Mouse (Mus musculus): ENCODE data around the gene Nfia. TPM values are rescaled to one million over a fixed set of nuclear protein-coding genes. Genes with fewer than 3 reads are reported as not detected.

Nfia gene
- polyA plus RNA-seq, 1 experiment from 2014 or later = 15.9 TPM

DNA sequence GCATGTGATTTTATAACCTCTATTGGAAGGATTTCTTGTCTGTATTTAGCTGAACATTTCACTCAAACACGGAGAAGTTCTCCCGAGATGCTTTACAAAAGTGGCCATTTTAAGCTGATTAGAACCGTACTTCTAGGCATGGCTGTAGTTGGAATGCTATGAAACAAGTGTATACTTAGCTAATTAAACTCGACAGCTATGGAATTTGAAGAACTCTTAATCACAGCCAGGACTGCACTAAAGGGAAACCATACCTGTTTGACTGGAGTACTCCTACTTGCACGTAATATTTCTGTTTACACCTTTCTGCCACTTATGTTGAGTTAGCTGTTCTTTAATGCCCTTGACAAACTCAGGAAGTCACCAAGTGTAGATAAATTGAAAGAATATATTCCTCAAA is 79.2 kb downstream of the Nfia start:
- no peak for ATAC-seq
- 58% methylated on average over 5 of the region's 5 CpGs for WGBS
- H3K4me3 ChIP-seq (ENCODE audit: low read depth, low read length) = no peak overlapping the region
- TF ChIP-seq CTCF (IDR thresholded peaks at IDR 0.05; ENCODE audit: low read depth) = no peak
- no peaks in the 10 kb centered on the region for H3K4me1 ChIP-seq (replicated peaks; ENCODE audit: control insufficient read depth, insufficient read depth, low read length)
- no peaks in the 10 kb centered on the region for H3K9me3 ChIP-seq (ENCODE audit: control insufficient read depth)
- no peak overlapping the region for H3K4me2 ChIP-seq (replicated peaks; ENCODE audit: low read depth)
- H3K36me3 ChIP-seq (ENCODE audit: control insufficient read depth, insufficient read depth) = no peaks in the 10 kb centered on the region
- H3K27me3 ChIP-seq (replicated peaks; ENCODE audit: control insufficient read depth, insufficient read depth, low read length) = no peaks in the 10 kb centered on the region
- no peak overlapping the region for H3K9ac ChIP-seq (ENCODE audit: low read depth, low read length)
- no peak overlapping the region for H3K27ac ChIP-seq (ENCODE audit: low read depth, low read length)

- 94% methylated on average over 2 of the region's 2 CpGs for whole genome bisulfite sequencing
Observed at GRCm38 (mm10) chr4:97852626-97853025, 80.1 kb downstream of the Nfia start.

DNA sequence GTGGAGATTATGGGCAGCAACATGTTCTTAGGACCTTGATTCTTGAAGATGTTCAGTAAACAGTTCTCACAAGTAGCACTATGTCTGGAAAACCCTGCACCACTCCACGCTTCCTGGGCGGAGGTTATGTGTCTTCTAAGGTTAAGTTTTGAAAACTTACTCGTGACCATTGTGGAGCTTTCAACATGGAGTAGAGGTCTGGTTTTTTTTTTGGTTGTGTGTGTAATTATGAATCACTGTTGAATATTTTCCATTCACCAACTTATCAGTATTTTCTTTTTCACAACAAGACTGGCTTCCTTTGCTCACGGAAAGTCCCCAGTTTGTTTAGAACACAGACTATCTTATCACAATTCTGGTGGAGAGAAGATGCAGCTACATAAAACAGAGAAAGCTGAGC is 82.2 kb downstream of the Nfia start:
- ATAC-seq = no peak
- 72% methylated on average over 4 of the region's 4 CpGs for WGBS
- no peaks in the 10 kb centered on the region for H3K4me1 ChIP-seq (replicated peaks; ENCODE audit: control insufficient read depth, insufficient read depth, low read length)
- no peak for TF ChIP-seq CTCF (IDR thresholded peaks at IDR 0.05; ENCODE audit: low read depth)
- H3K27ac ChIP-seq (ENCODE audit: low read depth, low read length) = no peak overlapping the region
- H3K9ac ChIP-seq (ENCODE audit: low read depth, low read length) = no peak overlapping the region
- H3K36me3 ChIP-seq (ENCODE audit: control insufficient read depth, insufficient read depth) = no peaks in the 10 kb centered on the region; the same call in 1 of the 2 replicates
- H3K27me3 ChIP-seq (replicated peaks; ENCODE audit: control insufficient read depth, insufficient read depth, low read length) = no peaks in the 10 kb centered on the region
- no peak overlapping the region for H3K4me2 ChIP-seq (replicated peaks; ENCODE audit: low read depth)
- H3K4me3 ChIP-seq (ENCODE audit: low read depth, low read length) = no peak overlapping the region
- H3K9me3 ChIP-seq (ENCODE audit: control insufficient read depth) = no peaks in the 10 kb centered on the region

More at GRCm38 (mm10) chr4:97852626-97853025, 80.1 kb downstream of the Nfia start:
- ATAC-seq = no peak
- Histone ChIP-seq H3K27me3 (replicated peaks; ENCODE audit: control insufficient read depth, insufficient read depth, low read length) (no peaks in the 10 kb centered on the region), H3K9ac (ENCODE audit: low read depth, low read length) (no peak overlapping the region), H3K4me2 (replicated peaks; ENCODE audit: low read depth) (no peak overlapping the region), H3K27ac (ENCODE audit: low read depth, low read length) (no peak overlapping the region), H3K4me1 (replicated peaks; ENCODE audit: control insufficient read depth, insufficient read depth, low read length) (no peaks in the 10 kb centered on the region), H3K9me3 (ENCODE audit: control insufficient read depth) (no peaks in the 10 kb centered on the region), H3K36me3 (ENCODE audit: control insufficient read depth, insufficient read depth) (no peaks in the 10 kb centered on the region), H3K4me3 (ENCODE audit: low read depth, low read length) (no peak overlapping the region)
- TF ChIP-seq CTCF (IDR thresholded peaks at IDR 0.05; ENCODE audit: low read depth) = no peak

DNA sequence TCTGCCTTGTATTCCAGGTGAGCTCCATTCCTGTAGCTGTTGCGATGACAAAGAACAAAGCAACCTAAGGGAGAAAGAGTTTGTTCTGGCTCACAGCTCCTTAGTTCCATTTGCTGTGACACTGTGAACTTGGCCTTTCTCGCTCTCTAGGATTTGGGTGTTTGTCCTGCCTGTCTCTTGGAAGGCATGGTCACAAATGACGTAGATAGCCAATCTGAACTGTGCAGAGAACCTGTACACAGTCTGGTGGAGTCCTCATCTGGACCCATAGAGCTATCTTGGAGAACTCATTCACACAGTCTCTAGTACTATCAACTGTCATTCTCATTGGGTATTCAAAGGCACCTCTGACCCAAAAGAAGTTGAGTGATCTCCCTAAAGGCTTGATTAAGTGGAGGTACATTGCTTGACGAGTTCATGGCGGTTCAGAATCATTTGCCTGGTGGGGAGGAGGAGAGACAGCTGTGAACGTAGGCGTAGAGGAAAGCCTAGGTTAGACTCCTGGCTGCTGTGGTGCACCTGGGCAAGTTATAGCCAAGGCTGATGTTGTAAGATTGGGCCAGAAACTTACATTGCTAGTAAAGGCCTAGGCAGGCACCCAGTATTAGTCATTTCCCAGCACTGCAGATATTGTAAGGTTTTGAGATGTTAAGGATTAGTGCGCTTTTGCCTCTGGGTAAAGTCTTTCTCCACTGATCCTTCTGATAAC is 83.3 kb downstream of the Nfia start:
- H3K27me3 ChIP-seq (replicated peaks; ENCODE audit: control insufficient read depth, insufficient read depth, low read length) = no peaks in the 10 kb centered on the region
- no peak overlapping the region for H3K4me2 ChIP-seq (replicated peaks; ENCODE audit: low read depth)
- no peak for TF ChIP-seq CTCF (IDR thresholded peaks at IDR 0.05; ENCODE audit: low read depth)
- no peak overlapping the region for H3K4me3 ChIP-seq (ENCODE audit: low read depth, low read length)
- ATAC-seq = no peak
- no peak overlapping the region for H3K27ac ChIP-seq (ENCODE audit: low read depth, low read length)
- no peaks in the 10 kb centered on the region; the same call in 1 of the 2 replicates for H3K36me3 ChIP-seq (ENCODE audit: control insufficient read depth, insufficient read depth)
- H3K9ac ChIP-seq (ENCODE audit: low read depth, low read length) = no peak overlapping the region
- no peaks in the 10 kb centered on the region for H3K4me1 ChIP-seq (replicated peaks; ENCODE audit: control insufficient read depth, insufficient read depth, low read length)
- 96% methylated on average over 8 of the region's 8 CpGs for WGBS
- H3K9me3 ChIP-seq (ENCODE audit: control insufficient read depth) = no peaks in the 10 kb centered on the region

DNA sequence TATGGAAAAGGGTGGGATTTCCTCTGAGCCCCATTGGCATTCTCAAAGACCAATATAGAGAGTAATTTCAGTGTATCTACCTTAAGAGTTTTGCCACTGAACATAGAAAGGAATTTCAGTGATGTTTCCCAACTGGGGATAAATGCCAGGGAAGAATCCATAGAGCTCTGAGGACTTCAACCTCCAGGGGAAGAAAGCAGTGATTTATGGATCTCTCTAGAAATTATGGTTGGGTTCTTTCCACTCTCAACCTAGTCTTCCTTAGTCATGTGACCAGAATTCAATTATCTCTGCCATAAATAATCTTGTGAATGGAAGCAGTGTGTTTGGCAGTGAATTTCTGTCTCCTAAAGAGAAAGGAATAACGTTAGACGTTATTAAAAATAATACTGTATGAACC is 85.0 kb downstream of the Nfia start:
- no peak for ATAC-seq
- TF ChIP-seq CTCF (IDR thresholded peaks at IDR 0.05; ENCODE audit: low read depth) = no peak
- H3K4me1 ChIP-seq (replicated peaks; ENCODE audit: control insufficient read depth, insufficient read depth, low read length) = no peaks in the 10 kb centered on the region
- no peak overlapping the region for H3K9ac ChIP-seq (ENCODE audit: low read depth, low read length)
- H3K4me3 ChIP-seq (ENCODE audit: low read depth, low read length) = no peak overlapping the region
- WGBS = 73% methylated on average over 2 of the region's 2 CpGs
- H3K36me3 ChIP-seq (ENCODE audit: control insufficient read depth, insufficient read depth) = no peaks in the 10 kb centered on the region; the same call in 1 of the 2 replicates
- no peak overlapping the region for H3K4me2 ChIP-seq (replicated peaks; ENCODE audit: low read depth)
- H3K27me3 ChIP-seq (replicated peaks; ENCODE audit: control insufficient read depth, insufficient read depth, low read length) = no peaks in the 10 kb centered on the region
- H3K9me3 ChIP-seq (ENCODE audit: control insufficient read depth) = no peaks in the 10 kb centered on the region
- H3K27ac ChIP-seq (ENCODE audit: low read depth, low read length) = no peak overlapping the region

DNA sequence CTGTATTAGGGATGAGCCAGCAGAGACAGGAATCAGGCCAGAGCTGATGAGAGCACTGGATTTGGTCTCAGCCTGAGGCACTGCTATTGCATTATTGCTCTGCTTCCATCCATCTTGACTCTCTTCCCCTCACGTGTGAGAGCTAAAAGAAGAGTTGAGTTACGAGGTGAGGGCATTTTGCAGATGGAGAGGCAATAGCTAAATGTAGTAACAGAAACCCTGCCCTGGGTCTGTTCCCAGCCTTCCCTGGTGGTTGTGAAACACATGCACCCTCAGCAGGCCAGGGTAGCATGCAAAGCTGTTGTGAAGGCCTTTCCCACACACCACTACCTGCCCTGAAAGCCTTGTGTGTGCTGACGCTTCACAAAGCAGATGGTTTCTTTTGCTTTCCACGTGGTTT is 86.9 kb downstream of the Nfia start:
- no peaks in the 10 kb centered on the region for H3K4me1 ChIP-seq (replicated peaks; ENCODE audit: control insufficient read depth, insufficient read depth, low read length)
- no peak for TF ChIP-seq CTCF (IDR thresholded peaks at IDR 0.05; ENCODE audit: low read depth)
- H3K4me3 ChIP-seq (ENCODE audit: low read depth, low read length) = no peak overlapping the region
- H3K27ac ChIP-seq (ENCODE audit: low read depth, low read length) = no peak overlapping the region
- no peak for ATAC-seq
- H3K4me2 ChIP-seq (replicated peaks; ENCODE audit: low read depth) = no peak overlapping the region
- no peak overlapping the region for H3K9ac ChIP-seq (ENCODE audit: low read depth, low read length)
- H3K9me3 ChIP-seq (ENCODE audit: control insufficient read depth) = no peaks in the 10 kb centered on the region
- no peaks in the 10 kb centered on the region; the same call in 1 of the 2 replicates for H3K36me3 ChIP-seq (ENCODE audit: control insufficient read depth, insufficient read depth)
- H3K27me3 ChIP-seq (replicated peaks; ENCODE audit: control insufficient read depth, insufficient read depth, low read length) = no peaks in the 10 kb centered on the region
- 76% methylated on average over 4 of the region's 4 CpGs for WGBS

Data from intestine, postnatal 0 days (tissue).